Mouse (Mus musculus): Measurements from ENCODE around the gene Pde8a. TPM values are rescaled to one million over a fixed set of nuclear protein-coding genes. Genes with fewer than 3 reads are reported as not detected.

Pde8a gene
- polyA plus RNA-seq, 1 experiment = 31.6 TPM

- peak overlapping the region; percentile 78 for H3K27ac ChIP-seq (ENCODE audit: insufficient read depth, low read depth, low read length)
- peaks cover 13% of the 10 kb centered on the region; the same call in 1 of the 2 replicates for H3K4me1 ChIP-seq (ENCODE audit: control insufficient read depth, insufficient read depth, low read length)
- peak; percentile 63 for DNase-seq
- no peaks in the 10 kb centered on the region for H3K36me3 ChIP-seq (ENCODE audit: control insufficient read depth, insufficient read depth, low read length)
- 42% methylated on average over 7 of the region's 7 CpGs for WGBS
- TF ChIP-seq CTCF (conservative IDR thresholded peaks at IDR 0.05; ENCODE audit: insufficient read depth, insufficient read length, low read depth, low read length) = no peak
- no peak for TF ChIP-seq POLR2A (IDR thresholded peaks at IDR 0.05; ENCODE audit: low read depth, low read length)
- H3K4me3 ChIP-seq (ENCODE audit: insufficient read depth, low read depth, low read length) = no peak overlapping the region
- no peaks in the 10 kb centered on the region for H3K27me3 ChIP-seq (replicated peaks; ENCODE audit: control insufficient read depth, insufficient read depth, low read length)
Observed at GRCm38 (mm10) chr7:81219321-81219720, 5.9 kb downstream of the Pde8a start.

- TF ChIP-seq CTCF (conservative IDR thresholded peaks at IDR 0.05; ENCODE audit: insufficient read depth, insufficient read length, low read depth, low read length) (no peak), POLR2A (IDR thresholded peaks at IDR 0.05; ENCODE audit: low read depth, low read length) (no peak)
Observed at GRCm38 (mm10) chr7:81220381-81220780, 7.0 kb downstream of the Pde8a start.

GRCm38 (mm10) chr7:81224260-81224659 is 10.9 kb downstream of the Pde8a start:
- H3K27ac ChIP-seq (ENCODE audit: insufficient read depth, low read depth, low read length) = no peak overlapping the region
- H3K4me3 ChIP-seq (ENCODE audit: insufficient read depth, low read depth, low read length) = no peak overlapping the region
- H3K27me3 ChIP-seq (replicated peaks; ENCODE audit: control insufficient read depth, insufficient read depth, low read length) = no peaks in the 10 kb centered on the region
- TF ChIP-seq POLR2A (IDR thresholded peaks at IDR 0.05; ENCODE audit: low read depth, low read length) (no peak), CTCF (conservative IDR thresholded peaks at IDR 0.05; ENCODE audit: insufficient read depth, insufficient read length, low read depth, low read length) (no peak)
- DNase-seq = no peak
- peaks cover 9% of the 10 kb centered on the region; the same call in 1 of the 2 replicates for H3K4me1 ChIP-seq (ENCODE audit: control insufficient read depth, insufficient read depth, low read length)
- no peaks in the 10 kb centered on the region for H3K36me3 ChIP-seq (ENCODE audit: control insufficient read depth, insufficient read depth, low read length)
- WGBS = 77% methylated on average over 7 of the region's 7 CpGs

More at GRCm38 (mm10) chr7:81220381-81220780, 7.0 kb downstream of the Pde8a start:
- Histone ChIP-seq H3K27me3 (replicated peaks; ENCODE audit: control insufficient read depth, insufficient read depth, low read length) (no peaks in the 10 kb centered on the region), H3K27ac (ENCODE audit: insufficient read depth, low read depth, low read length) (no peak overlapping the region), H3K4me3 (ENCODE audit: insufficient read depth, low read depth, low read length) (no peak overlapping the region), H3K36me3 (ENCODE audit: control insufficient read depth, insufficient read depth, low read length) (no peaks in the 10 kb centered on the region), H3K4me1 (ENCODE audit: control insufficient read depth, insufficient read depth, low read length) (peaks cover 14% of the 10 kb centered on the region; the same call in 1 of the 2 replicates)
- DNase-seq = no peak
- 83% methylated on average over 3 of the region's 3 CpGs for WGBS

GRCm38 (mm10) chr7:81230091-81230792 is 16.8 kb downstream of the Pde8a start:
- TF ChIP-seq POLR2A (IDR thresholded peaks at IDR 0.05; ENCODE audit: low read depth, low read length) (no peak), CTCF (conservative IDR thresholded peaks at IDR 0.05; ENCODE audit: insufficient read depth, insufficient read length, low read depth, low read length) (no peak)
- no peaks in the 10 kb centered on the region for H3K36me3 ChIP-seq (ENCODE audit: control insufficient read depth, insufficient read depth, low read length)
- 84% methylated on average over 7 of the region's 7 CpGs for WGBS
- H3K27ac ChIP-seq (ENCODE audit: insufficient read depth, low read depth, low read length) = no peak overlapping the region
- DNase-seq = no peak
- H3K4me3 ChIP-seq (ENCODE audit: insufficient read depth, low read depth, low read length) = no peak overlapping the region
- H3K4me1 ChIP-seq (ENCODE audit: control insufficient read depth, insufficient read depth, low read length) = peaks cover 22% of the 10 kb centered on the region
- no peaks in the 10 kb centered on the region for H3K27me3 ChIP-seq (replicated peaks; ENCODE audit: control insufficient read depth, insufficient read depth, low read length)

GRCm38 (mm10) chr7:81232674-81233073 is 19.3 kb downstream of the Pde8a start:
- 91% methylated on average over 2 of the region's 2 CpGs for WGBS

GRCm38 (mm10) chr7:81235117-81235516 is 21.7 kb downstream of the Pde8a start:
- H3K27ac ChIP-seq (ENCODE audit: insufficient read depth, low read depth, low read length) = no peak overlapping the region
- no peak overlapping the region for H3K4me3 ChIP-seq (ENCODE audit: insufficient read depth, low read depth, low read length)
- DNase-seq = no peak
- no peaks in the 10 kb centered on the region for H3K36me3 ChIP-seq (ENCODE audit: control insufficient read depth, insufficient read depth, low read length)
- WGBS = 63% methylated on average over 2 of the region's 2 CpGs
- no peaks in the 10 kb centered on the region for H3K27me3 ChIP-seq (replicated peaks; ENCODE audit: control insufficient read depth, insufficient read depth, low read length)
- TF ChIP-seq POLR2A (IDR thresholded peaks at IDR 0.05; ENCODE audit: low read depth, low read length) (no peak), CTCF (conservative IDR thresholded peaks at IDR 0.05; ENCODE audit: insufficient read depth, insufficient read length, low read depth, low read length) (no peak)
- H3K4me1 ChIP-seq (ENCODE audit: control insufficient read depth, insufficient read depth, low read length) = peaks cover 32% of the 10 kb centered on the region

More at GRCm38 (mm10) chr7:81232674-81233073, 19.3 kb downstream of the Pde8a start:
- H3K4me3 ChIP-seq (ENCODE audit: insufficient read depth, low read depth, low read length) = no peak overlapping the region
- peaks cover 32% of the 10 kb centered on the region for H3K4me1 ChIP-seq (ENCODE audit: control insufficient read depth, insufficient read depth, low read length)
- DNase-seq = no peak
- TF ChIP-seq POLR2A (IDR thresholded peaks at IDR 0.05; ENCODE audit: low read depth, low read length) (no peak), CTCF (conservative IDR thresholded peaks at IDR 0.05; ENCODE audit: insufficient read depth, insufficient read length, low read depth, low read length) (no peak)
- H3K27me3 ChIP-seq (replicated peaks; ENCODE audit: control insufficient read depth, insufficient read depth, low read length) = no peaks in the 10 kb centered on the region
- no peaks in the 10 kb centered on the region for H3K36me3 ChIP-seq (ENCODE audit: control insufficient read depth, insufficient read depth, low read length)
- no peak overlapping the region for H3K27ac ChIP-seq (ENCODE audit: insufficient read depth, low read depth, low read length)

GRCm38 (mm10) chr7:81235600-81236223 is 22.3 kb downstream of the Pde8a start:
- Histone ChIP-seq H3K27me3 (replicated peaks; ENCODE audit: control insufficient read depth, insufficient read depth, low read length) (no peaks in the 10 kb centered on the region), H3K4me1 (ENCODE audit: control insufficient read depth, insufficient read depth, low read length) (peaks cover 31% of the 10 kb centered on the region), H3K27ac (ENCODE audit: insufficient read depth, low read depth, low read length) (peak overlapping the region; percentile 22; the same call in 1 of the 2 replicates), H3K36me3 (ENCODE audit: control insufficient read depth, insufficient read depth, low read length) (no peaks in the 10 kb centered on the region), H3K4me3 (ENCODE audit: insufficient read depth, low read depth, low read length) (no peak overlapping the region)
- no peak for DNase-seq
- WGBS = 41% methylated on average over 4 of the region's 4 CpGs
- no peak for TF ChIP-seq POLR2A (IDR thresholded peaks at IDR 0.05; ENCODE audit: low read depth, low read length)
- TF ChIP-seq CTCF (conservative IDR thresholded peaks at IDR 0.05; ENCODE audit: insufficient read depth, insufficient read length, low read depth, low read length) = no peak

Data from kidney, adult 2 months (tissue).